Mouse (Mus musculus) olfactory bulb, adult 2 months (tissue): Measurements from ENCODE around the gene Hoxd3. TPM values are rescaled to one million over a fixed set of nuclear protein-coding genes. Genes with fewer than 3 reads are reported as not detected.

ENCODE experiments used
- H3K27ac ChIP-seq: fragments of 200-500 bp; 2 replicates; pipeline ENCODE4 v1.5.1; 2012; ENCODE audit warnings: low read depth, low read length; ENCODE audit not compliant: insufficient read depth
- H3K4me1 ChIP-seq: fragments of 200-500 bp; 2 replicates; pipeline ENCODE4 v1.6.1; 2012; ENCODE audit warnings: low read length; ENCODE audit not compliant: control insufficient read depth, insufficient read depth
- H3K4me3 ChIP-seq: fragments of 200-500 bp; 2 replicates; pipeline ENCODE4 v1.5.1; 2012; ENCODE audit warnings: mild to moderate bottlenecking, low read depth, low read length, moderate library complexity; ENCODE audit not compliant: insufficient read depth
- CTCF ChIP-seq: fragments of 200-500 bp; IDR thresholded peaks from 2 replicates; pipeline ENCODE4 v1.5.1; 2012; ENCODE audit warnings: low read depth, mild to moderate bottlenecking, low read length, moderate library complexity; ENCODE audit not compliant: insufficient read depth
- POLR2A ChIP-seq: fragments of 200-500 bp; IDR thresholded peaks from 2 replicates; pipeline ENCODE4 v1.6.1; 2012; ENCODE audit warnings: mild to moderate bottlenecking, low read depth, low read length, moderate library complexity; ENCODE audit not compliant: insufficient read depth
- WGBS: fragments of 180-500 bp; shearing (Covaris S2); methylation state at CpG from one replicate; pipeline ENCODE4 v1.1.7; 2018; 5-methylcytosine and 5-hydroxymethylcytosine counted together
- polyA plus RNA-seq: library from polyadenylated mRNA; stranded (reverse); fragments of >200 nt; gene quantifications from 2 replicates; pipeline ENCODE4 v1.2.4, GENCODE M21; 2012; ENCODE audit warnings: low replicate concordance; ENCODE audit not compliant: missing spikeins, insufficient read depth, insufficient read length

Hoxd3 gene
- polyA plus RNA-seq, 1 experiment: not detected

DNA sequence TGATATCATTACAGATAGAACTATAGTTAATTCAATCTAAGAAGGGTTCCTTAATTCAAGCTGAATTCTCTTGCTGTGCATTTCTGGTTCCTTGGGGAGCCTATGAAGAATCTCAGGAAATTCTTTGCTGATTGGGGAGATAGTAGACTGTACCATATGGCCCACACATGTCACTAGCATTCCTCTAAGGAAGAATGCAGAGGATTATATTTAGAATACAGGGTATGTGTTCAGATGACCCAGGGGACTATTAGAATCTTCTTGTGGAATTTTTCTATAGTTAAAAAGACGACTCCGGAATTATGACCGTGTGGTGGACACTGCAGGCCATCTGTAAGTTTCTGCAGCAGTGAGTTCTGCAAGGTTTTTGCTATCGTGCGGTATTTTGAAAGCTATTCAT is 69.7 kb downstream of the Hoxd3 start:
- H3K4me1 ChIP-seq: no peaks in the 10 kb centered on the region
- 93% methylated on average over 5 of the region's 5 CpGs for WGBS
- TF ChIP-seq POLR2A (no peak), CTCF (no peak)
- no peak overlapping the region for H3K4me3 ChIP-seq
- no peak overlapping the region for H3K27ac ChIP-seq

DNA sequence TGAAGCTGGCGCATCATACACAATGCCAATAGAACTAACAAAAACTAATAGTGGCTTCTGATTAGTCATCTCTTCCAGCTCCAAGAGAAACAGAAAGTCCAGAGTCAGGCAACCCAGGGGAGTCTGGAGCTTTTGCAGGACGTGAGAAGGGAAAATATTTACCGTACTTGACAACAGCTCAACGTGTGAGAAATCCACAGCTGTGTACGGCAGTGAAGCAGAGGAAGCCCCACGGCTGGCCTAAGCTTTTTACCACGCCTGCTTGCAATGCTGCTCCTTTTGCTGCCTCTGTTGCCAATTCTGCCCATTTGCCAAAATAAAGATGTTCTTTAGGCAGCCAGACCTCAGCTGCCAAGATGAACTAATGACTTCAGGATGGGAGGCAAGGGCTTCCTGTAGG is 83.8 kb downstream of the Hoxd3 start:
- H3K4me3 ChIP-seq: no peak overlapping the region
- H3K4me1 ChIP-seq: no peaks in the 10 kb centered on the region
- 40% methylated on average over 7 of the region's 7 CpGs for WGBS
- no peak overlapping the region for H3K27ac ChIP-seq
- TF ChIP-seq CTCF: no peak
- TF ChIP-seq POLR2A: no peak

Other genes starting within 250 kb of the Hoxd3 start
- not detected in 2 replicates for gene Lnpk, start 132.5 kb upstream of the Hoxd3 start, polyA plus RNA-seq
- not detected in 2 replicates for gene Evx2, start 52.4 kb upstream of the Hoxd3 start, polyA plus RNA-seq
- not detected in 2 replicates for gene Hoxd13, start 43.6 kb upstream of the Hoxd3 start, polyA plus RNA-seq
- not detected in 2 replicates for gene Hoxd12, start 36.9 kb upstream of the Hoxd3 start, polyA plus RNA-seq
- gene Hoxd11, start 32.4 kb upstream of the Hoxd3 start, polyA plus RNA-seq: not detected in 2 replicates
- gene Hoxd10, start 20.0 kb upstream of the Hoxd3 start, polyA plus RNA-seq: not detected in 2 replicates
- gene Hoxd9, start 14.2 kb upstream of the Hoxd3 start, polyA plus RNA-seq: not detected in 2 replicates
- not detected in 2 replicates for gene Hoxd8, start 7.3 kb upstream of the Hoxd3 start, polyA plus RNA-seq
- not detected in 2 replicates for gene Hoxd4, start within 50 bp of the Hoxd3 start, polyA plus RNA-seq
- gene Gm28230, start 14.8 kb downstream of the Hoxd3 start, polyA plus RNA-seq: not detected in 2 replicates
- gene Hoxd1, start 51.1 kb downstream of the Hoxd3 start, polyA plus RNA-seq: not detected in 2 replicates
- not detected in 2 replicates for gene Mtx2, start 113.9 kb downstream of the Hoxd3 start, polyA plus RNA-seq